Mouse (Mus musculus): ENCODE data around the gene Pbx4.

GRCm38 (mm10) chr8:69803366-69803765 is 28.9 kb upstream of the Pbx4 start:
- no peak for TF ChIP-seq TAL1 (IDR thresholded peaks at IDR 0.05; ENCODE audit: low read length)
- no peak for TF ChIP-seq GATA1 (IDR thresholded peaks at IDR 0.05; ENCODE audit: low read length)
